Mouse (Mus musculus) embryonic fibroblast, embryonic 13.5 days (primary cell): ENCODE measurements around the gene Lrp6. TPM values are rescaled to one million over a fixed set of nuclear protein-coding genes. Genes with fewer than 3 reads are reported as not detected.

ENCODE experiments used
- H3K27ac ChIP-seq: 2 replicates; pipeline ENCODE4 v1.5.1; 2012; ENCODE audit warnings: low read length, control low read depth, inconsistent platforms; ENCODE audit not compliant: insufficient read depth
- H3K4me1 ChIP-seq: 2 replicates; pipeline ENCODE4 v1.6.1; 2011; ENCODE audit warnings: low read length; ENCODE audit not compliant: control insufficient read depth, insufficient read depth
- H3K4me3 ChIP-seq: 2 replicates; pipeline ENCODE4 v1.5.1; 2011; ENCODE audit warnings: mild to moderate bottlenecking, control low read depth, low read length; ENCODE audit not compliant: insufficient read depth
- CTCF ChIP-seq: IDR thresholded peaks from 2 replicates; pipeline ENCODE4 v1.5.1; 2011; ENCODE audit warnings: mild to moderate bottlenecking, control low read depth, low read length, moderate library complexity, borderline replicate concordance; ENCODE audit not compliant: insufficient read depth
- POLR2A ChIP-seq: IDR thresholded peaks from 2 replicates; pipeline ENCODE4 v1.6.1; 2011; ENCODE audit warnings: low read depth, mild to moderate bottlenecking, control low read depth, low read length, moderate library complexity
- polyA plus RNA-seq: library from polyadenylated mRNA; stranded (reverse); fragments of >200 nt; gene quantifications from 2 replicates; pipeline ENCODE4 v1.2.4, GENCODE M21; 2011; ENCODE audit warnings: low read depth; ENCODE audit not compliant: missing spikeins, insufficient read length

The Lrp6 gene
- polyA plus RNA-seq, 1 experiment: 88.3 TPM

DNA sequence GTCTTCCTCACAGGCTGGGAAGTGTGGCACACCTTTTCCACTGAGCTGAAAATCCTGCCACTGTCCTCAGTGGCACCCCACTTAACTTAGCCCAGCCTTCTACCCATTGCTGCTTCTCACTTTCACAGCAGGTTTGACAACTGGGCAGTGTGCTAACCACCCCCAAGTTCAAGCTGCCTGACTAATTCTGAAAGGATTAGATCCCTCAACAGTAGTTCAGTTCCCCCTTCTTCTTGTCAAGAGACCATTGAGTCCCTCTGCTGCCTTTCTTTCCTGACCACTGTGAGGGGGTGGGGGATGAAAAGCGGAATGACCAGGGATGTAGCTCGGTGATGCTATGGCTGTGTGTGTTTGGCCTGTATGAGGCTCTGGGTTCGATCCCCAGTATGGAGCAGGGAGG is 133.5 kb downstream of the Lrp6 start:
- no peak overlapping the region for H3K27ac ChIP-seq
- no peak overlapping the region for H3K4me3 ChIP-seq
- peaks cover 4% of the 10 kb centered on the region for H3K4me1 ChIP-seq
- no peak for TF ChIP-seq POLR2A

DNA sequence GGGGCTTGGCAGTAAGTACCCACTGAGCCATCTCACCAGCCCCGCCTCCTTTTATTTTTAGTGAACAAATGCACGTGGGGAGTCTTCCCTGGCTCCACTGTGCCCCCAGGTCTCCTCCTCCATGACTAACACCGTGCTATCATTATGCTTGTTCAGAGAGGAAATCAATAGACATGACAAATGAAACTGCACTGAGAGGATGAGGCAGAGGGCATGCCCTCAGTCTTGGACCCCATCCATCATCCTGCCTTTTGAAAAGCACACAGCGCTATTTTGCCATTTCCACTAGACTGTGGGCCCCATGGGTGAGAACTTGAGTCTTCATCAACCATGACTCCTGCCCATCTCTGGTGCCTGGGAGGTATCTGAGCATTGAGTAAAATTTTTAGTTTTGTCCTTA is 135.2 kb downstream of the Lrp6 start:
- no peak overlapping the region for H3K27ac ChIP-seq
- no peak for TF ChIP-seq POLR2A
- TF ChIP-seq CTCF: no peak

DNA sequence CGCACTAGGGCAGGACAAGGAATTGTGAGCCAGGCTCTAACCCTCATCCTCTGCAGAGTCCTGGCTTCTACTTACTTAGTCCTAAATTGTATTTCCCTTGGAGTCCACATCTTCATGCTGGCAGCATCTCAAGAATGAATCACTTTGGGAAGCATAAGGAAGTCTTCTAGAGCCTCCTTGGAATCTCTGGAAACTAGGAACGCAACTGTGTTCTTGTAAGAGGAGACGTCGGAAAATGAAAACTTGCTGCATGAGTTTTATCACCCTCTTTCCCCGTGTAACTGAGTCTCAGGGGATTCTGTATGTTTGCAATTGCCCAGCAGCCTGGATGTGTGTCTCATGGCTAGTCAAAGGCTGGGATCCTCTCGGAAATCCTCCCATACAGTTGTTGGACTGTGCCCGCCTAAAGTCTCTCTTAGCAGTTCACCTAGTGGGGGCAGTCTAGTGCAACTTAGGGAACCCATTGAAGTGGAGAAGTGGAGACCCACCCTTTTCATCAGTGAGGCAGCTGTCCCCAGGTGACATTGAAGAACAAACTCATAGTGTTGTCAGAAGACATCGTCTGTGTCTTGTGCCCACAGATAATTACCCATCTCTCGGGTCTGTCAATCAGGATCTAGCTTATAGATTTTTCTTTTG is 136.5 kb downstream of the Lrp6 start:
- Histone ChIP-seq H3K27ac (peak overlapping the region; percentile 66; the same call in 1 of the 2 replicates), H3K4me3 (no peak overlapping the region), H3K4me1 (peaks cover 4% of the 10 kb centered on the region)
- no peak for TF ChIP-seq CTCF

More for the DNA sequence above, 135.2 kb downstream of the Lrp6 start:
- no peak overlapping the region for H3K4me3 ChIP-seq
- peaks cover 4% of the 10 kb centered on the region for H3K4me1 ChIP-seq

DNA sequence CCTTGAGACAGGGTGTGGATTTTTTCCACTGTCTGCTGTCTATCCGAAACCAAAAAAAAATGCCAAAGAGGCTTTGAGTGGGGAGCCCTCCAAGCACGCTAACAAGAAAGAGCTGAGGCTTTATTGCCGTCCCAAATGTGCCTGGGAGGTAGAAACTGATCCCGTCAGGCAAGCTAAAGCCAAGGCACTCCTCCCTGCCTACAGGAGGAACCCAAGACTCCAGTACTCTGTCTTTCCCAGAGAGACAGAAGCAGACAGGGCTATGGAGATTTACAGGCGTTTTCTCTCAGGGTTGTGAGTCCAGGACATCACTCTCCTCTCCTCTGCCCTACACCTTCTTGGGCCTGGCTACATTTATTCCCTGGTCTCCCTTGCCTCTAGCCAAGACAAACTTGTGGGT is 138.3 kb downstream of the Lrp6 start:
- TF ChIP-seq CTCF: no peak
- TF ChIP-seq POLR2A: no peak
- H3K4me3 ChIP-seq: no peak overlapping the region
- H3K4me1 ChIP-seq: no peaks in the 10 kb centered on the region
- no peak overlapping the region for H3K27ac ChIP-seq

DNA sequence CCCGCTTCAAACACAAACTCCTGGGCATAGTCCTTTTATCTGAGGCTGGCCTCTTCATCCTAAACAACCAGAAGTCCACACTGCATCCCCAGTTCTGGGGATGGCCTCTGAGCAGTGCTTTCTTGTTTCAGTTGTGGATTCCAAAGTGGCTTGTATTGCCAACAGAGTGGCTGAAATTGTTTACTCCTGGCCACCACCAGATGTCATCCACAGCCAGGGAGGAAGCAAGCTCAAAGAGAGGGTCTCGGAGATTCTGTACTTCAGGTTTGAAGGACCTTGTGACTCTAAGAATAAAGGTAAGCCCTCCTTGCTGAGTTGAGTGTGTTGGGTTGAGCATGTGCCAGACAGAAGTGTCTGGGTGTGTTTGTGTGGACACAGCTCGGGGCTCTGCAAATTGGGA is 139.6 kb downstream of the Lrp6 start:
- no peak for TF ChIP-seq CTCF
- TF ChIP-seq POLR2A: no peak
- H3K4me3 ChIP-seq: no peak overlapping the region
- H3K27ac ChIP-seq: no peak overlapping the region
- H3K4me1 ChIP-seq: no peaks in the 10 kb centered on the region

DNA sequence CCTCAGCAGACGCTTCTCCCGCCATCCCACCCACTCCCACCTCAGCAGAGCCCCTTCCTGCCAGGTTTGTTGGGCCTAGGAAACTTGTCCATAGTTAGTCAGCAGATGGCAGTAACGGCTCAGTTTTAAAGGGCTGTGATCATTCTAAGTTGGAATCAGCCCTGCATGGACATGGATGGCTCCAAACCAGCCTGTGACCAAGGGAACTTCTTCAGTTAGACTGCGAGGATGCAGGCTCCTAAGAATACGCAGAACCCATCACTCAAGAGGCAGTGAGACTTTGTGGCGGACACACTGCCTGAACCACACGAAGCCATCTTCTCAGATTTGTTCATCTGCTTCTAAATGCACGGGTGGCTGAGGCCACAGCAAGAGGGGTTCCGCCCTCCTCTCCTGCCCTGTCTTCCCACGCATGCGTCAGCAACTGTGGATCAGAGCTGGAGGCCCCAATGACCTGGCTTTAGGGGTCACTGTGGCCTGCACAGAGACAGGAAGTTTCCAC is 141.5 kb downstream of the Lrp6 start:
- Histone ChIP-seq H3K27ac (no peak overlapping the region), H3K4me3 (no peak overlapping the region), H3K4me1 (no peaks in the 10 kb centered on the region)
- TF ChIP-seq POLR2A: no peak
- peak; percentile 30; the same call in 1 of the 2 replicates for TF ChIP-seq CTCF

DNA sequence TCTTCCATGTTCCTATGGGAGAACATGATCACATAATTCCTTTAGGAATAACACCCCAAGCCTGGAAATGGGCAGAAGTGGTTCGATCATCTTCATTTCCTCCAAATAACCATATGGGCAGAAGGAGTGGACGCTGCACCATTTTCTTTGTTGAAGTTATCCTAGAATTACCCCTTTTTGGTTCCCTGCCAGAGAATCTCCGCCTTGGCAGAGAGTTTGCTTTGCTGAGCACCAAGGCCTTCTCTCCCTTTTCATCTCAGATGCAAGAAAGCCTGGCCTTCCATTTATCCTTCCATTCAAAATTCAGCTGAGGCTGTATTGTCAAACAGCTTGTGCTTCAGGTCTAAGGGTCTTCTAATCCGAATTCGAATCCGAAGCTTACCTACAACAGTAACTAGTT is 144.8 kb downstream of the Lrp6 start:
- Histone ChIP-seq H3K4me1 (no peaks in the 10 kb centered on the region), H3K27ac (no peak overlapping the region), H3K4me3 (no peak overlapping the region)
- TF ChIP-seq POLR2A (no peak), CTCF (no peak)

DNA sequence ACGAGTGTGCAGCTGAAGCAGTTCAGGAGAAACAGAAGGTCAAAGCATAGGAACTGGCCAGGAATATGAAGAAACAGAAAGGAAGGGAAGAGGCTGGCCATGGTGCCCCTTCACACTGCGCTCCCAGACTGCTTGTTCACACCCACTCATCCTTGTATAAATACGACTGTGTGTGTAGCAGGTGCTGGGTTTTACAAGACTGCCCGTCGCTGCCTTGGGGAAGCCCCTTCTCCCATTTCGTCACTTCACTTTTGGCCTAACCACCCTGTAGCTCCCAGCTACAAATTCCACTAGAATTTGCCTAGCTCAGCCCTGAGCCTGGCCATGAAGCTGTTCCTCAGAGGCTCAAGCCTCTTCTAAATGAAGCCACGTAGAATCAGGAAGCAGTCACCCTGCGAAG is 146.4 kb downstream of the Lrp6 start:
- TF ChIP-seq CTCF: no peak
- TF ChIP-seq POLR2A: no peak
- H3K4me3 ChIP-seq: no peak overlapping the region
- no peaks in the 10 kb centered on the region for H3K4me1 ChIP-seq
- H3K27ac ChIP-seq: no peak overlapping the region

DNA sequence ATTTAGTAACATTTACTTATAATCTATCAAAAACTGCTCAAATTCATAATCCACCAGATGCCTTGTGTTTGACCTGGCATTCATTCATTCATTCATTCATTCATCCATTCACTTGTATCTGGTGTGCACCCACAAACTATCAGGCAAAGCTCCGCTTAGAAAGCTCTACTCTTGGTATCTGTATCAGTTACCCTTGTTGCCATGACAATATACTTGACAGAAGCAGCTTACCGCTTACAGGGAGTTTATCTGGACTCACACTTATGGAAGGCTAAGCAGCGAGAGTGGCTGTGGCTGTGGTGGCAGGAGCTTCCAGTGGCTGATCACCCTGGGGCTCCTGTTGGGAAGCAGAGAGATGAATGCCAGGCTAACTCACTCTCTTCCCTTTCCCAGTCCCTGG is 148.9 kb downstream of the Lrp6 start:
- Histone ChIP-seq H3K4me3 (no peak overlapping the region), H3K4me1 (no peaks in the 10 kb centered on the region), H3K27ac (no peak overlapping the region)
- TF ChIP-seq CTCF (no peak), POLR2A (no peak)

DNA sequence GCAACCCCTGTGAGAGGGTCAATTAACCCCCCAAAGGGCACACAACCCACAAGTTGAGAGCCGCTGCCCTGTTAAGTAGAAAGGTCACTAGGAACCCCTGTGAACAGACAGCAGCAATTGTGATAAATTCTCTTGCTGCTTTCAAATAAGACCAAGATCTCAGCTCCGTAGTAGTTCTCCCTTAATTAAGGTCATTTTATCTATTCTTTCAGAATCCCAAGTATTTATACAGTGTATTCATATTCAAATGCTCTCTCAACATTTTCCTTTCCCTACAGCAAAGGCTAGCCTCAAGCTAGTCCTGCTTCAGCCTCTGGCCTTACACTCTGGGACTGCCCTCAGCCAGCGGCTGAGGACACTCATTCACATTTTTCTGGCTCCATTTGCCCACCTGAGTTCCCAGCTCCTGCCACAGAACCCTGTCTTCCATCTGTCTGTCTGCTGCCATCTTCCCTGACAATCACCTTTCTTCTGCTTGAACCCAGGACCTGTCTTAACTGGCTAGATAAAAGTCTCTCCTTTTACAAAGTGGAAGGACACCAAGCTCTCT is 150.1 kb downstream of the Lrp6 start:
- no peak overlapping the region for H3K4me3 ChIP-seq
- TF ChIP-seq POLR2A (no peak), CTCF (no peak)
- H3K27ac ChIP-seq: no peak overlapping the region
- no peaks in the 10 kb centered on the region for H3K4me1 ChIP-seq
